Mouse (Mus musculus): ENCODE measurements around the gene Brk1.

DNA sequence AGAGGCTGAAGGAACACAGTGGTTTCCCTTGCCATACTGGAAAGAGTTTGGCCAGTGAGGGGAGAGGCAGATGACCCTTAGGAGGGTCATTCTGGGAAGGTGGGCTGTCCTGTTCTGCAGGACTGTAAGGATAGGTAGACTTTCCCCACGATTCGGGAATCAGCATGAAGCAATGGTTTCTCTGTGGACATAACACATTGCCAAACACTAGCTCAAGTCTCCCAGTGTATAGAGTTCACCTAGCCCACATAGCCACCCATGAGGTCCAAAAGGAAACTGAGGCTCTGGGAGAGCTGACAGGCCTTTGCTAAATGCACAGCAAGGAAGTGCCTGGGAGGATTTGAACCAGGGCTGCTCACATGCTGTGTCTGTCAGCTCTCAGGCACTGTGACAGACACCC is 39.4 kb downstream of the Brk1 start:
- TF ChIP-seq CTCF (IDR thresholded peaks at IDR 0.05; ENCODE audit: low read depth), result no peak
- no peak for TF ChIP-seq EP300 (optimal IDR thresholded peaks at IDR 0.05)
